Mouse (Mus musculus) neural tube, embryonic 12.5 days (tissue): ENCODE results near the gene Fbxl5. TPM values are rescaled to one million over a fixed set of nuclear protein-coding genes. Genes with fewer than 3 reads are reported as not detected.
A peak's percentile ranks its signal among the peaks of the same experiment; 100 is the strongest.

Experiments used
- ATAC-seq: fragments of 200-750 bp; cut with Nextera tagmentation; 2 replicates; pipeline ENCODE4 v1.8.0; 2017; ENCODE audit warnings: low read depth, mild to moderate bottlenecking, moderate TSS enrichment, moderate library complexity; ENCODE audit not compliant: low FRiP score
- H3K27ac ChIP-seq: fragments of 300-500 bp; sonication (generic); 2 replicates; pipeline ENCODE4 v1.5.1; 2016
- H3K27me3 ChIP-seq: fragments of 300-500 bp; sonication (generic); replicated peaks from 2 replicates; pipeline ENCODE4 v1.6.1; 2016; ENCODE audit warnings: mild to moderate bottlenecking
- H3K36me3 ChIP-seq: fragments of 300-500 bp; sonication (generic); 2 replicates; pipeline ENCODE4 v1.6.1; 2016; ENCODE audit warnings: mild to moderate bottlenecking
- H3K4me1 ChIP-seq: fragments of 300-500 bp; sonication (generic); 2 replicates; pipeline ENCODE4 v1.6.1; 2016
- H3K4me2 ChIP-seq: fragments of 300-500 bp; sonication (generic); replicated peaks from 2 replicates; pipeline ENCODE4 v1.6.1; 2016; ENCODE audit warnings: mild to moderate bottlenecking
- H3K4me3 ChIP-seq: fragments of 300-500 bp; sonication (generic); 2 replicates; pipeline ENCODE4 v1.5.1; 2016
- H3K9ac ChIP-seq: fragments of 300-500 bp; sonication (generic); 2 replicates; pipeline ENCODE4 v1.6.1; 2016; ENCODE audit warnings: mild to moderate bottlenecking
- H3K9me3 ChIP-seq: fragments of 300-500 bp; sonication (generic); 2 replicates; pipeline ENCODE4 v1.6.1; 2016; ENCODE audit warnings: mild to moderate bottlenecking
- WGBS: fragments of 180-500 bp; shearing (Covaris S2); methylation state at CpG from one replicate; pipeline ENCODE4 v1.1.7; 2016; 5-methylcytosine and 5-hydroxymethylcytosine counted together
- polyA plus RNA-seq: library from polyadenylated mRNA; unstranded; fragments of >200 nt; fragmentation: Nextera tagmentation; extraction: Ambion mirVana; gene quantifications from 2 replicates; pipeline ENCODE4 v1.2.1, GENCODE M21; 2016

The Fbxl5 gene
- 59.4 and 60.1 TPM in 2 replicates for polyA plus RNA-seq

- ATAC-seq: no peak
- Histone ChIP-seq H3K27ac (no peak within 1 kb of the TSS), H3K9ac (no peak within 1 kb of the TSS), H3K36me3 (no peaks in the 10 kb centered on the region), H3K4me3 (no peak within 1 kb of the TSS), H3K9me3 (no peaks in the 10 kb centered on the region), H3K4me1 (no peaks in the 10 kb centered on the region), H3K27me3 (no peaks in the 10 kb centered on the region), H3K4me2 (no peak within 1 kb of the TSS)
- WGBS: 86% methylated on average over 19 of the region's 19 CpGs
Observed at GRCm38 (mm10) chr5:43821538-43821937, at the start of gene Fbxl5. TSS of gene Fbxl5 (minus strand) at chr5:43821638.

GRCm38 (mm10) chr5:43868711-43869600 lies 47.5 kb upstream of the Fbxl5 start:
- H3K4me2 ChIP-seq: peak overlapping the region; percentile 64
- peak overlapping the region; percentile 30; the same call in 1 of the 2 replicates for H3K9ac ChIP-seq
- no peak overlapping the region for H3K27ac ChIP-seq
- H3K4me3 ChIP-seq: peak overlapping the region; percentile 26
- H3K4me1 ChIP-seq: peaks cover 8% of the 10 kb centered on the region
- peak; percentile 56 for ATAC-seq
- H3K36me3 ChIP-seq: no peaks in the 10 kb centered on the region
- WGBS: 4% methylated on average over 28 of the region's 28 CpGs
- H3K27me3 ChIP-seq: no peaks in the 10 kb centered on the region
- no peaks in the 10 kb centered on the region for H3K9me3 ChIP-seq

- Histone ChIP-seq H3K4me3 (peak within 1 kb of the TSS; percentile 26), H3K36me3 (no peaks in the 10 kb centered on the region), H3K4me2 (peak within 1 kb of the TSS; percentile 64), H3K9me3 (no peaks in the 10 kb centered on the region), H3K9ac (peak within 1 kb of the TSS; percentile 30; the same call in 1 of the 2 replicates), H3K27me3 (no peaks in the 10 kb centered on the region), H3K4me1 (peaks cover 8% of the 10 kb centered on the region), H3K27ac (no peak within 1 kb of the TSS)
- no peak for ATAC-seq
Observed at GRCm38 (mm10) chr5:43868253-43868652, 46.8 kb upstream of the Fbxl5 start, which contains the start of gene Cd38. TSS of gene Cd38 (plus strand) at chr5:43868553.

GRCm38 (mm10) chr5:43865316-43865715 lies 43.9 kb upstream of the Fbxl5 start:
- ATAC-seq: no peak
- WGBS: 81% methylated on average over 2 of the region's 2 CpGs

GRCm38 (mm10) chr5:43863642-43864041 lies 42.2 kb upstream of the Fbxl5 start:
- no peaks in the 10 kb centered on the region for H3K36me3 ChIP-seq
- no peak overlapping the region for H3K4me2 ChIP-seq
- no peaks in the 10 kb centered on the region for H3K4me1 ChIP-seq
- no peaks in the 10 kb centered on the region for H3K27me3 ChIP-seq
- H3K9ac ChIP-seq: no peak overlapping the region
- no peak overlapping the region for H3K4me3 ChIP-seq
- no peaks in the 10 kb centered on the region for H3K9me3 ChIP-seq
- 81% methylated on average over 6 of the region's 6 CpGs for WGBS
- no peak overlapping the region for H3K27ac ChIP-seq
- ATAC-seq: no peak

More at GRCm38 (mm10) chr5:43865316-43865715, 43.9 kb upstream of the Fbxl5 start:
- H3K9me3 ChIP-seq: no peaks in the 10 kb centered on the region
- H3K36me3 ChIP-seq: no peaks in the 10 kb centered on the region
- H3K4me2 ChIP-seq: no peak overlapping the region
- no peaks in the 10 kb centered on the region for H3K27me3 ChIP-seq
- no peak overlapping the region for H3K27ac ChIP-seq
- H3K4me3 ChIP-seq: no peak overlapping the region
- H3K9ac ChIP-seq: no peak overlapping the region
- peaks cover 8% of the 10 kb centered on the region for H3K4me1 ChIP-seq

GRCm38 (mm10) chr5:43860670-43861431 lies 39.4 kb upstream of the Fbxl5 start:
- Histone ChIP-seq H3K27ac (no peak overlapping the region), H3K4me2 (no peak overlapping the region), H3K27me3 (no peaks in the 10 kb centered on the region), H3K4me1 (no peaks in the 10 kb centered on the region), H3K4me3 (no peak overlapping the region), H3K36me3 (no peaks in the 10 kb centered on the region), H3K9me3 (no peaks in the 10 kb centered on the region), H3K9ac (no peak overlapping the region)
- WGBS: 67% methylated on average over 5 of the region's 5 CpGs
- ATAC-seq: no peak

- Histone ChIP-seq H3K4me1 (no peaks in the 10 kb centered on the region), H3K4me2 (no peak overlapping the region), H3K36me3 (no peaks in the 10 kb centered on the region), H3K27ac (no peak overlapping the region), H3K9me3 (no peaks in the 10 kb centered on the region), H3K9ac (no peak overlapping the region), H3K4me3 (no peak overlapping the region), H3K27me3 (no peaks in the 10 kb centered on the region)
- ATAC-seq: no peak
- WGBS: 93% methylated on average over 5 of the region's 5 CpGs
Observed at GRCm38 (mm10) chr5:43860096-43860495, 38.7 kb upstream of the Fbxl5 start.

GRCm38 (mm10) chr5:43859663-43860062 lies 38.2 kb upstream of the Fbxl5 start:
- H3K9ac ChIP-seq: no peak overlapping the region
- H3K4me3 ChIP-seq: no peak overlapping the region
- no peaks in the 10 kb centered on the region for H3K9me3 ChIP-seq
- no peak overlapping the region for H3K27ac ChIP-seq
- no peaks in the 10 kb centered on the region for H3K27me3 ChIP-seq
- H3K36me3 ChIP-seq: no peaks in the 10 kb centered on the region
- H3K4me2 ChIP-seq: no peak overlapping the region
- H3K4me1 ChIP-seq: no peaks in the 10 kb centered on the region
- no peak for ATAC-seq
- WGBS: 94% methylated on average over 8 of the region's 8 CpGs

- H3K4me1 ChIP-seq: no peaks in the 10 kb centered on the region
- H3K36me3 ChIP-seq: no peaks in the 10 kb centered on the region
- H3K4me2 ChIP-seq: no peak overlapping the region
- H3K9ac ChIP-seq: no peak overlapping the region
- no peaks in the 10 kb centered on the region for H3K27me3 ChIP-seq
- H3K4me3 ChIP-seq: no peak overlapping the region
- no peak overlapping the region for H3K27ac ChIP-seq
- WGBS: 84% methylated on average over 2 of the region's 2 CpGs
- ATAC-seq: no peak
- no peaks in the 10 kb centered on the region for H3K9me3 ChIP-seq
Observed at GRCm38 (mm10) chr5:43855769-43856168, 34.3 kb upstream of the Fbxl5 start.

- Histone ChIP-seq H3K9me3 (no peaks in the 10 kb centered on the region), H3K4me2 (no peak overlapping the region), H3K9ac (no peak overlapping the region), H3K4me3 (no peak overlapping the region), H3K27ac (no peak overlapping the region), H3K36me3 (no peaks in the 10 kb centered on the region), H3K4me1 (no peaks in the 10 kb centered on the region), H3K27me3 (no peaks in the 10 kb centered on the region)
- WGBS: 85% methylated on average over 7 of the region's 7 CpGs
- no peak for ATAC-seq
Observed at GRCm38 (mm10) chr5:43853868-43854488, 32.5 kb upstream of the Fbxl5 start.

- no peak for ATAC-seq
- Histone ChIP-seq H3K9me3 (no peaks in the 10 kb centered on the region), H3K4me2 (no peak overlapping the region), H3K36me3 (no peaks in the 10 kb centered on the region), H3K9ac (no peak overlapping the region), H3K4me1 (no peaks in the 10 kb centered on the region), H3K27ac (no peak overlapping the region), H3K4me3 (no peak overlapping the region), H3K27me3 (no peaks in the 10 kb centered on the region)
- 83% methylated on average over 11 of the region's 11 CpGs for WGBS
Observed at GRCm38 (mm10) chr5:43853096-43853867, 31.8 kb upstream of the Fbxl5 start.
